Mouse (Mus musculus): ENCODE data around the gene Il12b.
"Not testable (repeated sequence)": the region's sequence is repeated elsewhere in the genome, so short reads cannot be mapped to it uniquely, and the experiment has no call there.

Gene Il12b

GRCm38 (mm10) chr11:44412276-44412675 is 12.4 kb downstream of the Il12b start:
- DNase-seq: peak; percentile 20

- DNase-seq: no peak
Observed at GRCm38 (mm10) chr11:44413371-44413770, 13.5 kb downstream of the Il12b start.

GRCm38 (mm10) chr11:44414605-44415004 is 14.7 kb downstream of the Il12b start:
- DNase-seq: no peak

- DNase-seq: no peak
Observed at GRCm38 (mm10) chr11:44417403-44417802, 17.5 kb downstream of the Il12b start.

GRCm38 (mm10) chr11:44422337-44423111 is 22.7 kb downstream of the Il12b start:
- no peak for DNase-seq

GRCm38 (mm10) chr11:44423261-44423660 is 23.4 kb downstream of the Il12b start:
- no peak for DNase-seq

DNA sequence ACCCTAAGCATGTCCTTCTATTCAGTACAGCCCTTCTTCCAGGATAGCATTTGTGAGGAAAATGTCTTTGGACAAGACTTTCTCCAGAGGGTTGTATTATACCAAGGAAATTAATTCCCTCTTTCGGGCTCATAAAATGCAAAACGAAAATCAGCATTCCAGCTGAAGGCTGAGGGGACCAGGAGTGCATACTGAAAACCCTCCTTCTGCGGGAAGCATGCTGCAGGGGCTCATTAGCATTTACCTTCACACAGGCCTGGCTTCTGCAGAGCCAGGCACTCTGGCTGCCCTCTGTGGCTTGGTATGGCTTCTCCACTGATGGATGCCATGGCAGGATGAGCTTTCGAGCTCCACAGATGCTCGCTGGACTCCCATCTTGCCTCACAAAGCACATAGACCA is 24.1 kb downstream of the Il12b start:
- DNase-seq: no peak

DNA sequence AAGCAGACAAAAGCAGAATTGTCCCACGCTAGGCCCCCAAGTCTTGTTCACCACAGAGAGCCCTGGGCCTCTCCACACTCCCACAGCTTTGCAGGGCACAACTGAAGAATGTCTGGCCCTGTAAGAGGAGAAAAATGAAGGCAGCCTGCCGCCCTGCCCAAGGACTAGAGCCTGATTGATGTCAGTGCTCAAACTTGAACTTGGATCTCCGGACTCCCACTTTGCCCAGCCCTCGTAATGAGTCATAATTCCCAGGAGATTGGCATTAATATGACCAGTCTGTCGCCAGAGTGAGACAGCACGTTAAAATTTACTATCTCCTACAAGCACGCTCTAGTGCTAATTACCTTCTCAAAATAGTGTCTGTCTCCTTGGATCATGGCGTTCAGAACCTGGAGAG is 25.1 kb downstream of the Il12b start:
- DNase-seq: no peak

GRCm38 (mm10) chr11:44425626-44426025 is 25.8 kb downstream of the Il12b start:
- DNase-seq: no peak

GRCm38 (mm10) chr11:44427951-44428350 is 28.1 kb downstream of the Il12b start:
- DNase-seq: no peak

GRCm38 (mm10) chr11:44430036-44430435 is 30.2 kb downstream of the Il12b start:
- DNase-seq: no peak

- no peak for DNase-seq
Observed at GRCm38 (mm10) chr11:44437786-44438185, 37.9 kb downstream of the Il12b start.

- no peak for DNase-seq
Observed at GRCm38 (mm10) chr11:44451046-44451445, 51.2 kb downstream of the Il12b start.

GRCm38 (mm10) chr11:44452016-44452415 is 52.2 kb downstream of the Il12b start:
- not testable (repeated sequence) for DNase-seq

- DNase-seq: peak; percentile 75
Observed at GRCm38 (mm10) chr11:44453423-44453822, 53.6 kb downstream of the Il12b start.

GRCm38 (mm10) chr11:44461493-44461892 is 61.6 kb downstream of the Il12b start:
- DNase-seq: peak; percentile 22
